7 mouse cellular contexts compared by ENCODE assay signal in genomic region chr15:8443168-8443925, GRCm38 (mm10). TPM values are rescaled to one million over a fixed set of nuclear protein-coding genes. Genes with fewer than 3 reads are reported as not detected.
A peak's percentile ranks its signal among the peaks of the same experiment; 100 is the strongest.
DNase-seq lines count a peak whose midpoint lies in the region; ATAC-seq lines count a peak whose summit lies in the region.

No protein-coding gene starts in this region.

- intact Hi-C loops in left cerebral cortex, postnatal 36 days (cut with DNase I), result loop anchor here (5.0 kb wide), 1 partner anchor 134 kb away; no protein-coding TSS in a partner anchor

- DNase-seq in adrenal gland, adult 2 months, result peak; percentile 83
- DNase-seq in gastrocnemius, postnatal 10 days, result peak; percentile 72
- DNase-seq in induced T-regulatory cell, adult 2 months (ENCODE audit: low read depth), result peak; percentile 82
- peak; percentile 68 to 74 for DNase-seq in left cerebral cortex, postnatal 36 days (ENCODE audit: low spot score in 2 of 2)
- DNase-seq in mesoderm, embryonic 11.5 days (ENCODE audit: low read depth, low spot score), result peak; percentile 56
- peak; percentile 56 for DNase-seq in right cerebral cortex, postnatal 4 days

- ATAC-seq in common myeloid progenitor, adult 5-6 weeks (replicated peaks; ENCODE audit: low read depth, poor library complexity, severe bottlenecking), result peak; percentile 31

RNA-seq across cellular contexts. Expression of gene Nipbl, which starts 0.9 kb away (rescaled TPM):
- 10 to 100 TPM; 35.8 to 50.4 TPM for total RNA-seq in adrenal gland, adult 2 months (2021)
- 1.7 and 1.9 TPM in 2 replicates for polyA plus RNA-seq in adrenal gland, adult 2 months (2012; rRNA removed)
- total RNA-seq in common myeloid progenitor, adult 5-6 weeks (2017), result 64.3 and 74.0 TPM in 2 replicates
- 10 to 100 TPM; 27.1 to 32.0 TPM for total RNA-seq in gastrocnemius, postnatal 10 days (2021)
- 10 to 100 TPM; 23.5 to 34.2 TPM for total RNA-seq in left cerebral cortex, postnatal 36 days (2021)

Comparison
In these comparisons a context has a peak if more than half of its experiments do, and no peak if none do; other contexts are left out.
1. Peak in every context shown above with its lines: DNase-seq and ATAC-seq.